18 mouse cellular contexts compared by ENCODE assay signal in genomic region chr5:133776591-133776990, GRCm38 (mm10).
"Had no signal": no experiment of that assay in that cellular context is flagged by ENCODE, and none has a peak within 500 bp of the region (broad histone marks: within the 10 kb centered on the region; RNA-seq: fewer than 3 reads in every experiment).

No protein-coding gene starts in this region.

- ATAC-seq: lung, postnatal 0 days; midbrain, embryonic 16.5 days had no signal

- H3K4me2 ChIP-seq: kidney, embryonic 15.5 days; liver, embryonic 13.5 days; midbrain, embryonic 11.5 days; stomach, embryonic 15.5 days had no signal

- H3K4me1 ChIP-seq: kidney, embryonic 15.5 days; liver, embryonic 13.5 days; megakaryocyte, embryonic 14.5 days; stomach, embryonic 15.5 days had no signal

- H3K9me3 ChIP-seq: kidney, embryonic 15.5 days; liver, embryonic 13.5 days; stomach, embryonic 15.5 days had no signal

- H3K4me3 ChIP-seq: kidney, embryonic 15.5 days; left cerebral cortex, adult 2 months; liver, embryonic 13.5 days; megakaryocyte, embryonic 14.5 days; stomach, embryonic 15.5 days had no signal

- H3K9ac ChIP-seq: kidney, embryonic 15.5 days; liver, embryonic 13.5 days; stomach, embryonic 15.5 days had no signal

- H3K36me3 ChIP-seq: kidney, embryonic 15.5 days; liver, embryonic 13.5 days; stomach, embryonic 15.5 days had no signal

- H3K27me3 ChIP-seq: kidney, embryonic 15.5 days; liver, embryonic 13.5 days; megakaryocyte, embryonic 14.5 days; stomach, embryonic 15.5 days had no signal

- DNase-seq: kidney, adult 8-10 months; kidney, postnatal 10 days; kidney, postnatal 36 days; layer of hippocampus, postnatal 36 days; liver, embryonic 13.5 days; lung, adult 2 months; lung, postnatal 36 days; right cerebral cortex, postnatal 25 days; spleen, adult 18-20 months; thymus, adult 18-20 months; thymus, postnatal 36 days had no signal

- H3K27ac ChIP-seq: kidney, embryonic 15.5 days; left cerebral cortex, adult 2 months; liver, embryonic 13.5 days; stomach, embryonic 15.5 days had no signal
